Mouse (Mus musculus) kidney, postnatal 14 days (tissue): ENCODE measurements around the gene Gm17482.

Source experiments
- DNase-seq: peaks from one replicate; pipeline ENCODE4 v3.0.0; 2022; ENCODE audit warnings: mixed read lengths

Gene Gm17482

GRCm38 (mm10) chr6:115307134-115307533 is 80.0 kb downstream of the Gm17482 start:
- DNase-seq = no peak
